Mouse (Mus musculus) hindbrain, embryonic 12.5 days (tissue): Measurements from ENCODE around the gene Snx10. TPM values are rescaled to one million over a fixed set of nuclear protein-coding genes. Genes with fewer than 3 reads are reported as not detected.
A peak's percentile ranks its signal among the peaks of the same experiment; 100 is the strongest.
"Not testable (repeated sequence)": the region's sequence is repeated elsewhere in the genome, so short reads cannot be mapped to it uniquely, and the experiment has no call there.

Source experiments
- ATAC-seq: fragments of 200-750 bp; cut with Nextera tagmentation; 2 replicates; pipeline ENCODE4 v1.8.0; 2017; ENCODE audit warnings: moderate TSS enrichment; ENCODE audit not compliant: low FRiP score
- H3K27ac ChIP-seq: fragments of 300-500 bp; sonication (generic); 2 replicates; pipeline ENCODE4 v1.5.1; 2016; ENCODE audit warnings: mild to moderate bottlenecking
- H3K27me3 ChIP-seq: fragments of 300-500 bp; sonication (generic); 2 replicates; pipeline ENCODE4 v1.6.1; 2016; ENCODE audit warnings: mild to moderate bottlenecking
- H3K36me3 ChIP-seq: fragments of 300-500 bp; sonication (generic); 2 replicates; pipeline ENCODE4 v1.6.1; 2016; ENCODE audit warnings: mild to moderate bottlenecking
- H3K4me1 ChIP-seq: fragments of 300-500 bp; sonication (generic); 2 replicates; pipeline ENCODE4 v1.6.1; 2016
- H3K4me2 ChIP-seq: fragments of 300-500 bp; sonication (generic); replicated peaks from 2 replicates; pipeline ENCODE4 v1.6.1; 2016; ENCODE audit warnings: mild to moderate bottlenecking
- H3K4me3 ChIP-seq: fragments of 300-500 bp; sonication (generic); 2 replicates; pipeline ENCODE4 v1.5.1; 2016; ENCODE audit warnings: mild to moderate bottlenecking
- H3K9ac ChIP-seq: fragments of 300-500 bp; sonication (generic); 2 replicates; pipeline ENCODE4 v1.6.1; 2016; ENCODE audit warnings: mild to moderate bottlenecking, moderate library complexity
- H3K9me3 ChIP-seq: fragments of 300-500 bp; sonication (generic); replicated peaks from 2 replicates; pipeline ENCODE4 v1.6.1; 2016; ENCODE audit warnings: mild to moderate bottlenecking
- WGBS: fragments of 180-500 bp; shearing (Covaris S2); methylation state at CpG from one replicate; pipeline ENCODE4 v1.1.7; 2016; 5-methylcytosine and 5-hydroxymethylcytosine counted together
- polyA plus RNA-seq: library from polyadenylated mRNA; unstranded; fragments of >200 nt; fragmentation: Nextera tagmentation; extraction: Ambion mirVana; gene quantifications from 2 replicates; pipeline ENCODE4 v1.2.1, GENCODE M21; 2016

The Snx10 gene
- polyA plus RNA-seq: 39.7 and 43.1 TPM in 2 replicates

- WGBS: under 1% methylated on average over 46 of the region's 47 CpGs
Measured at GRCm38 (mm10) chr6:51523807-51524320, at the start of gene Snx10. Gene Snx10, plus strand, starts transcription at chr6:51523901.

DNA sequence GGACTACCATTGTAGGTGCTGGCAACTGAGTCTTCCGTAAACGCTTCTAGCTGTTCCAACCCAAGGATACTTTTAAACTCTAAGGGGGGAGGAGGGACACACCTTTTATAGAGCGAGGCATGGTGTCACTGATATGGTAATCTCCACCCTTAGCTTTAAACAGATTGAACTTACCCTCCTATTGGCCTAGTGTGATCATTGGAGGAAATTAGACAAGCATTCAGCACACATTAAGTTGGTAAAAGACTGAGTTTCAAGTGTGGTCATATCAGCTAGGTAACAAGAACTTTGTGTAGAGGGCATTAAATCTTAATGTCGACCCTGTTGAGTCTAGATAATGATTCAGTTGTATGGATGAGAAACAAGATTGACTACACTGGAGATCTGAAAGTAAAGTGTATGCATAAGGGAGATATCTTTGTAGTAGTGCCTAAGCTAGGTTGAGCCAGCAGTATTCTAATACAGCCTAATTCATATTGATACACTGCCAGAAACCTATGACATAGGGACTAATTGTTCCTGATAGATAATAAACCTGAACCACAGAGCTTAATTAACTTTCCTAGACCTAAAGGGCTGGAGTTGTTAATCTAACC lies 44.5 kb upstream of the Snx10 start:
- Histone ChIP-seq H3K9me3 (no peaks in the 10 kb centered on the region), H3K27ac (no peak overlapping the region), H3K4me2 (no peak overlapping the region), H3K9ac (no peak overlapping the region), H3K27me3 (no peaks in the 10 kb centered on the region), H3K4me1 (peaks cover 5% of the 10 kb centered on the region), H3K4me3 (no peak overlapping the region), H3K36me3 (peaks cover 70% of the 10 kb centered on the region)
- ATAC-seq: no peak
- WGBS: 96% methylated on average over 4 of the region's 4 CpGs

More at GRCm38 (mm10) chr6:51523807-51524320, at the start of gene Snx10:
- H3K4me1 ChIP-seq: peaks cover 12% of the 10 kb centered on the region
- ATAC-seq: peak; percentile 67
- H3K36me3 ChIP-seq: no peaks in the 10 kb centered on the region
- no peaks in the 10 kb centered on the region for H3K27me3 ChIP-seq
- peak within 1 kb of the TSS; percentile 69 for H3K4me3 ChIP-seq
- peak within 1 kb of the TSS; percentile 72 for H3K27ac ChIP-seq
- H3K9ac ChIP-seq: peak within 1 kb of the TSS; percentile 71
- H3K9me3 ChIP-seq: no peaks in the 10 kb centered on the region
- H3K4me2 ChIP-seq: peak within 1 kb of the TSS; percentile 69

DNA sequence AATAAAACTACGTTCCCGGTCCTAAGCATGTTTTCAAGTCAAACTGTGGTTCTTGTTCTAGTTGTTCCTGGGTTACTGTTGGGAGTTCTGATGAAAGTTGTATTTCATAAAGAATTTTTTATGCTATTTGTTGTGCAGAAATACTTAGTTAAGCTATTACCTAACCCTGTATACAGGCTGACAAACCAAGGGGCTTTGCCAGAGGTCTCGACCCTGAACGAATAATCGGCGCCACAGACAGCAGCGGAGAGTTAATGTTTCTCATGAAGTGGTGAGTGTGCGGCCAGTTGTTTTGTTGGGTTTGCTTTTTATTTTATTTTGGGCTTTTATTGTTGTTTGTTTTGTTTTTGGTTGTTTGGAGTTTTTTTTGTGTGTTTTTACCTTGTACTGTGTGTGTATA lies 42.2 kb upstream of the Snx10 start:
- H3K36me3 ChIP-seq: peaks cover 60% of the 10 kb centered on the region
- no peak overlapping the region for H3K4me3 ChIP-seq
- WGBS: 94% methylated on average over 8 of the region's 8 CpGs
- no peak overlapping the region for H3K27ac ChIP-seq
- no peak overlapping the region for H3K9ac ChIP-seq
- no peak overlapping the region for H3K4me2 ChIP-seq
- ATAC-seq: no peak
- no peaks in the 10 kb centered on the region for H3K27me3 ChIP-seq
- no peaks in the 10 kb centered on the region for H3K9me3 ChIP-seq
- H3K4me1 ChIP-seq: no peaks in the 10 kb centered on the region

- no peak for ATAC-seq
- Histone ChIP-seq H3K27ac (no peak overlapping the region), H3K9me3 (peaks cover 3% of the 10 kb centered on the region; the same call in 1 of the 2 replicates), H3K27me3 (no peaks in the 10 kb centered on the region), H3K9ac (no peak overlapping the region), H3K36me3 (peaks cover 48% of the 10 kb centered on the region), H3K4me3 (no peak overlapping the region), H3K4me1 (no peaks in the 10 kb centered on the region), H3K4me2 (no peak overlapping the region)
- 96% methylated on average over 3 of the region's 3 CpGs for WGBS
Measured at GRCm38 (mm10) chr6:51483861-51484260, 39.8 kb upstream of the Snx10 start.

DNA sequence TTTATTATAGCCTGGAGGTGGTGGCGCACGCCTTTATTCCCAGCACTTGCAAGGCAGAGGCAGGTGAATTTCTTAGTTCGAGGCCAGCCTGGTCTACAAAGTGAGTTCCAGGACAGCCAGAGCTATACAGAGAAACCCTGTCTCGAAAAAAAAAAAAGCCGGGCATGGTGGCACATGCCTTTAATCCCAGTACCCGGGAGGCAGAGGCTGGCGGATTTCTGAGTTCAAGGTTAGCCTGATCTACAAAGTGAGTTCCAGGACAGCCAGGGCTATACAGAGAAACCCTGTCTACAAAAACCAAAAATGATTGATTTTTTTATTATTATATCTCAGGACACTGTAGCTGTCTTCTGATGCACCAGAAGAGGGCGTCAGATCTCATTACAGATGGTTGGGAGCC lies 39.1 kb upstream of the Snx10 start:
- WGBS: 89% methylated on average over 8 of the region's 8 CpGs
- not testable (repeated sequence) for H3K9ac ChIP-seq, H3K9me3 ChIP-seq, H3K27ac ChIP-seq, H3K27me3 ChIP-seq, H3K4me2 ChIP-seq, H3K4me3 ChIP-seq, H3K4me1 ChIP-seq, ATAC-seq
- peaks cover 41% of the 10 kb centered on the region for H3K36me3 ChIP-seq

DNA sequence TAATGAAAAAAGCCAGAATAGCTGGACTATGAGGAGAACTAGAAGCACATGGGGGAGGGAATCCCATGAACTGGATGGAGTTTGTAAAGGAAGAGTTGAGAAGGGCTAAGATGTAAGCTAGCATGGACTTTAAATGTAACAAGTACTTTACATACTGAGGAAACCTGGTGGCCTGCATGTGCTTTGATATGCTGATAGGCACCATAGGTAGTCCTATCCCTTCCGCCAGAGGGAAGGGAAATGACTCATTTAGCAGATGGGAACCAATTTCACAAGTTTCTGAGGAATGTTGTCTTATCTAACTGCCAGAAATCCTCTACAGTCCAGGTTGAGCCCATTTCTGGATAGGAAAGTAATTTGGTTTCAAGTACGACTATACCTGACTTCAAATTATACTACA lies 38.1 kb upstream of the Snx10 start:
- WGBS: 64% methylated on average over 2 of the region's 2 CpGs
- H3K27ac ChIP-seq: no peak overlapping the region
- H3K4me1 ChIP-seq: no peaks in the 10 kb centered on the region
- peaks cover 30% of the 10 kb centered on the region for H3K36me3 ChIP-seq
- ATAC-seq: no peak
- no peaks in the 10 kb centered on the region for H3K27me3 ChIP-seq
- H3K4me2 ChIP-seq: no peak overlapping the region
- H3K4me3 ChIP-seq: no peak overlapping the region
- H3K9me3 ChIP-seq: peaks cover 3% of the 10 kb centered on the region; the same call in 1 of the 2 replicates
- H3K9ac ChIP-seq: no peak overlapping the region

GRCm38 (mm10) chr6:51486076-51486710 lies 37.5 kb upstream of the Snx10 start:
- H3K9ac ChIP-seq: no peak overlapping the region
- 80% methylated on average over 7 of the region's 7 CpGs for WGBS
- no peak overlapping the region for H3K4me2 ChIP-seq
- H3K4me1 ChIP-seq: no peaks in the 10 kb centered on the region
- no peak for ATAC-seq
- no peaks in the 10 kb centered on the region for H3K27me3 ChIP-seq
- H3K36me3 ChIP-seq: peaks cover 24% of the 10 kb centered on the region
- H3K9me3 ChIP-seq: peaks cover 3% of the 10 kb centered on the region; the same call in 1 of the 2 replicates
- no peak overlapping the region for H3K27ac ChIP-seq
- H3K4me3 ChIP-seq: no peak overlapping the region

DNA sequence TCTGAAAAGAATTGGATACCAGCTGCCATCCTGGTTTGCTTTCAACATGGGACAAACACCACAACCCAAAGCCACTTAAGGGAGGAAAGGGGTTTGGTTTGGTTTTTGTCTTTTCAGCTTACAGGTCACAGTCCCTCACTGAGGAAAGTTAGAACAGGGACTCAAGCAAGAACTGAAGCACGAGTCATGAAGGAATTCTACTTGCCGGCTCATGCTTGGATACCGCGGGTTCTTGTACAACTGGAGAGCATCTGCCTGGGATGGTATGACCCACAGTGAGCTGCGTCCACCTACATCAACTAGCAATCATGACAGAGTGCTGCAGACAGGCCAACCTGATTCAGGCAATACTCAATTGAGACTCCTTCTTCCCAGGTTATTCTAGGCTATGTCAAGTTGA lies 37.0 kb upstream of the Snx10 start:
- ATAC-seq: no peak
- H3K27me3 ChIP-seq: no peaks in the 10 kb centered on the region
- no peak overlapping the region for H3K4me3 ChIP-seq
- 88% methylated on average over 5 of the region's 5 CpGs for WGBS
- no peak overlapping the region for H3K27ac ChIP-seq
- H3K36me3 ChIP-seq: peaks cover 19% of the 10 kb centered on the region
- H3K9ac ChIP-seq: no peak overlapping the region
- H3K4me1 ChIP-seq: no peaks in the 10 kb centered on the region
- H3K9me3 ChIP-seq: peaks cover 3% of the 10 kb centered on the region; the same call in 1 of the 2 replicates
- H3K4me2 ChIP-seq: no peak overlapping the region

DNA sequence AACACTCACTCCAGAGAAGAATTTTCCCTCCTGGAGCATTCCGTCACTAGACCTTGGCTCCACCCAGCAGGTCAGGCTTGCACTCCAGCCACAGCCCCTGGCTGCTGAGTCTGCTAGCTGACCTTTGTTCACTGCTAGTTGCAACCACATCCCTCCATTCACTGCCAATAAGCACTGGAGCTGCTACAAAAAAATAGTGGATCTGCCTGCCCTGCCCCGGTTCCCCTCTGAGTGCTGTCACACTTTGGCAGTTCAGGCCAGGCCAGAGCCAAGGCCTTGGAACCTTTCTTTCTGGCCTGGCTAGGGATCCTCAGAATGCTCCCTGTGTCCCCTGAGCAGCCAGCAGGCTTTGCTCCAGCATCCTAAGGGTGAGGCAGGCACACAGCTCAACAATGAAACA lies 33.9 kb upstream of the Snx10 start:
- ATAC-seq: no peak
- no peak overlapping the region for H3K4me2 ChIP-seq
- no peak overlapping the region for H3K9ac ChIP-seq
- peaks cover under 1% of the 10 kb centered on the region; the same call in 1 of the 2 replicates for H3K36me3 ChIP-seq
- H3K27ac ChIP-seq: no peak overlapping the region
- H3K4me1 ChIP-seq: no peaks in the 10 kb centered on the region
- no peaks in the 10 kb centered on the region for H3K27me3 ChIP-seq
- H3K9me3 ChIP-seq: peaks cover 3% of the 10 kb centered on the region; the same call in 1 of the 2 replicates
- no peak overlapping the region for H3K4me3 ChIP-seq
- WGBS: 56% methylated on average over 2 of the region's 2 CpGs

- Histone ChIP-seq H3K9me3 (no peaks in the 10 kb centered on the region), H3K36me3 (no peaks in the 10 kb centered on the region), H3K4me1 (no peaks in the 10 kb centered on the region), H3K4me3 (no peak overlapping the region), H3K27me3 (no peaks in the 10 kb centered on the region), H3K9ac (no peak overlapping the region), H3K4me2 (no peak overlapping the region), H3K27ac (no peak overlapping the region)
- no peak for ATAC-seq
- 79% methylated on average over 8 of the region's 8 CpGs for WGBS
Measured at GRCm38 (mm10) chr6:51497321-51498111, 26.2 kb upstream of the Snx10 start.

DNA sequence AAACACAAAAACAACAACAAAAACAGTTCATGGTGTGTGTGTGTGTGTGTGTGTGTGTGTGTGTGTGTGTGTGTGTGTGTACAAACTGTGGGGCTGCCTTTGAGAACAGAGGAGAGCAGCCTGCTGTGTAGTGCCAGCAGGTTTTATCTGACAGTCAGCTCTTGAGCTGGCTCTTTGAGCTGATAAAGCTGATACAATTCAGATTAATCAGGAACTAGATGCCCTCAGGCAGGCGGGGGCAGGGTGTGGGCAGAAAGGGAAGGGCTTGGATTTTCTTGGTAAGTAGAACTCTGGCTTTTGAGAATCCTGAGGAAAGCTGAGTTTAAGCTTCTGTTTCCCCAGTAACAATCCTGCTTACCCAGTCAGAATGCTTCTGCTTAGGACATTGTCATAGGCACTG lies 18.0 kb upstream of the Snx10 start:
- Histone ChIP-seq H3K4me1 (no peaks in the 10 kb centered on the region), H3K27me3 (no peaks in the 10 kb centered on the region), H3K9me3 (no peaks in the 10 kb centered on the region), H3K36me3 (no peaks in the 10 kb centered on the region), H3K4me3 (no peak overlapping the region), H3K9ac (no peak overlapping the region), H3K27ac (no peak overlapping the region), H3K4me2 (no peak overlapping the region)
- WGBS: 65% methylated on average over 1 of the region's 1 CpGs
- no peak for ATAC-seq

DNA sequence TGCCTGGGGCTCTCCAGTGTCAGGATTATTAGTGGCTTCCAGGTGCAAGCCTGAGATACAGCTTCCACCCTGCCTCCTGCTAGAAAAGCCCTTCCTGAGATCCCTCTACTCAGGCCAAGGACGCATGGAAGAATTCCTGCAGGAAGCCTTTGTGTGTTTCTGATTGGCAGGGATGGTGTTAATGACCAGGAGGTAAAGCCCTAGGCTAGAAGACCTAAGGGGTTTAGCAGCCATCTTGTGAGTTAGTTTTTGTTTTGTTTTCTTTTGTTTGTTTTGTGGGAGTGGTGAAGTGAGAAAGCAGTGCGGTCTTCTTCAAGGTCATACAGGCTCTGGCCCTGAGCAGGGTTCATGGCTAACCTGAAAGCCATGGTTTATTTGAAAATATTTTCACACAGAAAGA lies 16.1 kb upstream of the Snx10 start:
- Histone ChIP-seq H3K4me3 (no peak overlapping the region), H3K27ac (no peak overlapping the region), H3K4me2 (no peak overlapping the region), H3K9ac (no peak overlapping the region), H3K27me3 (no peaks in the 10 kb centered on the region), H3K9me3 (no peaks in the 10 kb centered on the region), H3K36me3 (no peaks in the 10 kb centered on the region), H3K4me1 (no peaks in the 10 kb centered on the region)
- no peak for ATAC-seq
- WGBS: 67% methylated on average over 2 of the region's 2 CpGs
